Mouse (Mus musculus): ENCODE measurements around the gene Gm20388. TPM values are rescaled to one million over a fixed set of nuclear protein-coding genes. Genes with fewer than 3 reads are reported as not detected.

The Gm20388 gene
- polyA plus RNA-seq, 1 experiment from 2014 or later = 4.4 TPM

- no peak for ATAC-seq
- H3K4me1 ChIP-seq (replicated peaks) = no peaks in the 10 kb centered on the region
- no peak overlapping the region for H3K4me2 ChIP-seq (replicated peaks)
- no peaks in the 10 kb centered on the region for H3K36me3 ChIP-seq
- H3K9me3 ChIP-seq = no peaks in the 10 kb centered on the region
- H3K9ac ChIP-seq (replicated peaks) = no peak overlapping the region
- H3K27me3 ChIP-seq = no peaks in the 10 kb centered on the region
- WGBS = 79% methylated on average over 3 of the region's 3 CpGs
- no peak overlapping the region for H3K4me3 ChIP-seq (replicated peaks)
- peak overlapping the region; percentile 3; the same call in 1 of the 2 replicates for H3K27ac ChIP-seq
Observed at GRCm38 (mm10) chr8:121705174-121705573, 1794.5 kb downstream of the Gm20388 start.

- no peaks in the 10 kb centered on the region for H3K36me3 ChIP-seq
- H3K4me3 ChIP-seq (replicated peaks) = no peak overlapping the region
- no peak overlapping the region for H3K27ac ChIP-seq
- ATAC-seq = no peak
- no peak overlapping the region for H3K4me2 ChIP-seq (replicated peaks)
- no peaks in the 10 kb centered on the region for H3K27me3 ChIP-seq
- H3K4me1 ChIP-seq (replicated peaks) = no peaks in the 10 kb centered on the region
- H3K9ac ChIP-seq (replicated peaks) = no peak overlapping the region
- 90% methylated on average over 11 of the region's 11 CpGs for WGBS
- H3K9me3 ChIP-seq = no peaks in the 10 kb centered on the region
Observed at GRCm38 (mm10) chr8:121706956-121707355, 1796.3 kb downstream of the Gm20388 start.

- H3K4me3 ChIP-seq (replicated peaks) = no peak overlapping the region
- no peaks in the 10 kb centered on the region for H3K9me3 ChIP-seq
- WGBS = 40% methylated on average over 6 of the region's 6 CpGs
- ATAC-seq = no peak
- no peaks in the 10 kb centered on the region for H3K4me1 ChIP-seq (replicated peaks)
- no peak overlapping the region for H3K4me2 ChIP-seq (replicated peaks)
- no peak overlapping the region for H3K27ac ChIP-seq
- H3K9ac ChIP-seq (replicated peaks) = no peak overlapping the region
- no peaks in the 10 kb centered on the region for H3K27me3 ChIP-seq
- no peaks in the 10 kb centered on the region for H3K36me3 ChIP-seq
Observed at GRCm38 (mm10) chr8:121708406-121708805, 1797.8 kb downstream of the Gm20388 start.

GRCm38 (mm10) chr8:121717502-121717901, 1806.9 kb downstream of the Gm20388 start:
- Histone ChIP-seq H3K4me1 (replicated peaks) (peaks cover 16% of the 10 kb centered on the region), H3K27me3 (peaks cover 5% of the 10 kb centered on the region; the same call in 1 of the 2 replicates), H3K4me2 (replicated peaks) (peak overlapping the region; percentile 39), H3K36me3 (no peaks in the 10 kb centered on the region), H3K9ac (replicated peaks) (no peak overlapping the region), H3K9me3 (no peaks in the 10 kb centered on the region), H3K27ac (peak overlapping the region; percentile 35), H3K4me3 (replicated peaks) (no peak overlapping the region)
- peak; percentile 65 for ATAC-seq
- 48% methylated on average over 14 of the region's 14 CpGs for WGBS

GRCm38 (mm10) chr8:121717982-121718425, 1807.4 kb downstream of the Gm20388 start:
- Histone ChIP-seq H3K4me2 (replicated peaks) (peak overlapping the region; percentile 39), H3K27me3 (peaks cover 5% of the 10 kb centered on the region; the same call in 1 of the 2 replicates), H3K9ac (replicated peaks) (no peak overlapping the region), H3K4me3 (replicated peaks) (no peak overlapping the region), H3K9me3 (no peaks in the 10 kb centered on the region), H3K4me1 (replicated peaks) (peaks cover 16% of the 10 kb centered on the region), H3K27ac (peak overlapping the region; percentile 35), H3K36me3 (no peaks in the 10 kb centered on the region)
- WGBS = 30% methylated on average over 12 of the region's 12 CpGs
- peak; percentile 89 for ATAC-seq

- WGBS = 59% methylated on average over 6 of the region's 6 CpGs
- no peaks in the 10 kb centered on the region for H3K9me3 ChIP-seq
- peaks cover 16% of the 10 kb centered on the region for H3K4me1 ChIP-seq (replicated peaks)
- no peak overlapping the region for H3K27ac ChIP-seq
- no peak overlapping the region for H3K9ac ChIP-seq (replicated peaks)
- no peak overlapping the region for H3K4me2 ChIP-seq (replicated peaks)
- H3K27me3 ChIP-seq = peaks cover 5% of the 10 kb centered on the region; the same call in 1 of the 2 replicates
- H3K4me3 ChIP-seq (replicated peaks) = no peak overlapping the region
- no peaks in the 10 kb centered on the region for H3K36me3 ChIP-seq
- no peak for ATAC-seq
Observed at GRCm38 (mm10) chr8:121718925-121719324, 1808.3 kb downstream of the Gm20388 start.

- Histone ChIP-seq H3K4me2 (replicated peaks) (no peak overlapping the region), H3K9ac (replicated peaks) (no peak overlapping the region), H3K27me3 (0 out of 2 replicates have a peak, but pooled peaks cover 5% of the 10 kb centered on the region), H3K36me3 (no peaks in the 10 kb centered on the region), H3K27ac (no peak overlapping the region), H3K4me3 (replicated peaks) (no peak overlapping the region), H3K9me3 (no peaks in the 10 kb centered on the region), H3K4me1 (replicated peaks) (peaks cover 10% of the 10 kb centered on the region)
- no peak for ATAC-seq
- WGBS = 59% methylated on average over 6 of the region's 6 CpGs
Observed at GRCm38 (mm10) chr8:121721072-121721471, 1810.4 kb downstream of the Gm20388 start.

- Histone ChIP-seq H3K36me3 (no peaks in the 10 kb centered on the region), H3K9ac (replicated peaks) (no peak overlapping the region; the same call in 1 of the 2 replicates), H3K27ac (no peak overlapping the region), H3K4me3 (replicated peaks) (no peak overlapping the region), H3K4me2 (replicated peaks) (no peak overlapping the region), H3K27me3 (peaks cover 18% of the 10 kb centered on the region), H3K4me1 (replicated peaks) (no peaks in the 10 kb centered on the region), H3K9me3 (peaks cover 3% of the 10 kb centered on the region; the same call in 1 of the 2 replicates)
- WGBS = 82% methylated on average over 12 of the region's 12 CpGs
- no peak for ATAC-seq
Observed at GRCm38 (mm10) chr8:121723846-121724245, 1813.2 kb downstream of the Gm20388 start.

- peaks cover 44% of the 10 kb centered on the region for H3K27me3 ChIP-seq
- H3K4me1 ChIP-seq (replicated peaks) = peaks cover 21% of the 10 kb centered on the region
- ATAC-seq = no peak
- H3K36me3 ChIP-seq = no peaks in the 10 kb centered on the region
- 70% methylated on average over 3 of the region's 3 CpGs for WGBS
- no peak overlapping the region for H3K27ac ChIP-seq
- H3K4me3 ChIP-seq (replicated peaks) = no peak overlapping the region
- no peak overlapping the region for H3K9ac ChIP-seq (replicated peaks)
- no peak overlapping the region for H3K4me2 ChIP-seq (replicated peaks)
- peaks cover 3% of the 10 kb centered on the region; the same call in 1 of the 2 replicates for H3K9me3 ChIP-seq
Observed at GRCm38 (mm10) chr8:121727164-121727563, 1816.5 kb downstream of the Gm20388 start.

- peak within 1 kb of the TSS; percentile 86 for H3K4me2 ChIP-seq (replicated peaks)
- 6% methylated on average over 12 of the region's 12 CpGs for WGBS
- no peaks in the 10 kb centered on the region for H3K36me3 ChIP-seq
- peak within 1 kb of the TSS; percentile 57 for H3K27ac ChIP-seq
- peak within 1 kb of the TSS; percentile 68 for H3K4me3 ChIP-seq (replicated peaks)
- ATAC-seq = no peak
- peaks cover 59% of the 10 kb centered on the region for H3K27me3 ChIP-seq
- peaks cover 39% of the 10 kb centered on the region for H3K4me1 ChIP-seq (replicated peaks)
- H3K9ac ChIP-seq (replicated peaks) = peak within 1 kb of the TSS; percentile 73
- H3K9me3 ChIP-seq = peaks cover 3% of the 10 kb centered on the region; the same call in 1 of the 2 replicates
Observed at GRCm38 (mm10) chr8:121729323-121729722, 1818.7 kb downstream of the Gm20388 start, which contains the start of gene Jph3. TSS of gene Jph3 (plus strand) at chr8:121729623.

- peak; percentile 24; the same call in 1 of the 2 replicates for ATAC-seq
- WGBS = under 1% methylated on average over 52 of the region's 54 CpGs
- H3K9me3 ChIP-seq = peaks cover 3% of the 10 kb centered on the region; the same call in 1 of the 2 replicates
- peaks cover 59% of the 10 kb centered on the region for H3K27me3 ChIP-seq
- H3K36me3 ChIP-seq = no peaks in the 10 kb centered on the region
- H3K27ac ChIP-seq = 0 out of 2 replicates have a peak overlapping the region, but pooled peaks have one; percentile 25
- H3K4me3 ChIP-seq (replicated peaks) = peak overlapping the region; percentile 68
- peak overlapping the region; percentile 73 for H3K9ac ChIP-seq (replicated peaks)
- H3K4me2 ChIP-seq (replicated peaks) = peak overlapping the region; percentile 86
- peaks cover 39% of the 10 kb centered on the region for H3K4me1 ChIP-seq (replicated peaks)
Observed at GRCm38 (mm10) chr8:121729754-121730153, 1819.1 kb downstream of the Gm20388 start.

- H3K4me3 ChIP-seq (replicated peaks) = peak overlapping the region; percentile 68
- peak overlapping the region; percentile 73 for H3K9ac ChIP-seq (replicated peaks)
- H3K36me3 ChIP-seq = no peaks in the 10 kb centered on the region
- H3K27ac ChIP-seq = peak overlapping the region; percentile 57
- WGBS = 0% methylated on average over 54 of the region's 60 CpGs
- peaks cover 39% of the 10 kb centered on the region for H3K4me1 ChIP-seq (replicated peaks)
- peak overlapping the region; percentile 86 for H3K4me2 ChIP-seq (replicated peaks)
- H3K27me3 ChIP-seq = peaks cover 59% of the 10 kb centered on the region
- H3K9me3 ChIP-seq = peaks cover 3% of the 10 kb centered on the region; the same call in 1 of the 2 replicates
- ATAC-seq = 0 out of 2 replicates have a peak, but pooled peaks have one; percentile 24
Observed at GRCm38 (mm10) chr8:121730170-121730569, 1819.5 kb downstream of the Gm20388 start.

Measured in midbrain, embryonic 13.5 days (tissue).